Comparison of ENCODE assay signal across 21 mouse cellular contexts in genomic region chr7:34699888-34700287, GRCm38 (mm10). TPM values are rescaled to one million over a fixed set of nuclear protein-coding genes. Genes with fewer than 3 reads are reported as not detected.
DNase-seq lines count a peak whose midpoint lies in the region; ATAC-seq lines count a peak whose summit lies in the region.
"Had no signal": no experiment of that assay in that cellular context is flagged by ENCODE, and none has a peak within 500 bp of the region (broad histone marks: within the 10 kb centered on the region; RNA-seq: fewer than 3 reads in every experiment).

No protein-coding gene starts in this region.

- H3K4me1 ChIP-seq in neural tube, embryonic 13.5 days (replicated peaks) = peaks cover 34% of the 10 kb centered on the region

- H3K4me2 ChIP-seq in neural tube, embryonic 13.5 days = no peak overlapping the region
- H3K4me2 ChIP-seq: embryonic facial prominence, embryonic 12.5 days; forebrain, embryonic 13.5 days; forebrain, embryonic 15.5 days had no signal

- H3K27ac ChIP-seq in neural tube, embryonic 13.5 days (replicated peaks) = peak overlapping the region; percentile 64
- H3K27ac ChIP-seq: embryonic facial prominence, embryonic 10.5 days; embryonic facial prominence, embryonic 12.5 days; forebrain, embryonic 13.5 days; forebrain, embryonic 15.5 days had no signal

- H3K9me3 ChIP-seq in neural tube, embryonic 13.5 days = no peaks in the 10 kb centered on the region
- H3K9me3 ChIP-seq: embryonic facial prominence, embryonic 10.5 days; embryonic facial prominence, embryonic 12.5 days; forebrain, embryonic 13.5 days; forebrain, embryonic 15.5 days had no signal

- DNase-seq in frontal cortex, adult 2 months (ENCODE audit: extremely low spot score in 1 of 2, low spot score in 1 of 2) = no peak
- no peak for DNase-seq in neural tube, embryonic 10.5 days (ENCODE audit: extremely low spot score, low spot score)
- DNase-seq: adrenal gland, adult 8-10 months; adrenal gland, postnatal 14 days; adrenal gland, postnatal 36 days; B cell, adult 2 months; cerebellum, adult 11-12 months; cerebellum, adult 2 months; cerebellum, adult 9-10 months; cerebellum, postnatal 25 days; forebrain, postnatal 0 days had no signal

- no peak overlapping the region for H3K9ac ChIP-seq in neural tube, embryonic 13.5 days
- H3K9ac ChIP-seq: embryonic facial prominence, embryonic 12.5 days; forebrain, embryonic 13.5 days; forebrain, embryonic 15.5 days; forebrain, postnatal 0 days had no signal

- WGBS in neural tube, embryonic 13.5 days = 71% methylated on average over 3 of the region's 3 CpGs

- peak; percentile 69 for ATAC-seq in frontal cortex, adult (ENCODE audit: low TSS enrichment)
- ATAC-seq in neural tube, embryonic 13.5 days (ENCODE audit: low read depth) = no peak
- no peak for ATAC-seq in granulocyte monocyte progenitor cell, adult 5-6 weeks (replicated peaks; ENCODE audit: poor library complexity, severe bottlenecking)
- ATAC-seq: activated CD4-positive, CD25-positive, alpha-beta regulatory T cell, adult 4 months; CD4-positive, CD25-positive, alpha-beta regulatory T cell, adult 4 months; forebrain, embryonic 13.5 days; forebrain, embryonic 15.5 days; forebrain, postnatal 0 days had no signal

- H3K36me3 ChIP-seq in neural tube, embryonic 13.5 days = no peaks in the 10 kb centered on the region
- H3K36me3 ChIP-seq: embryonic facial prominence, embryonic 10.5 days; embryonic facial prominence, embryonic 12.5 days; forebrain, embryonic 15.5 days had no signal

- no peak overlapping the region for H3K4me3 ChIP-seq in neural tube, embryonic 13.5 days
- H3K4me3 ChIP-seq: embryonic facial prominence, embryonic 10.5 days; embryonic facial prominence, embryonic 12.5 days; forebrain, embryonic 13.5 days; forebrain, embryonic 15.5 days had no signal

- no peaks in the 10 kb centered on the region; the same call in 1 of the 2 replicates for H3K27me3 ChIP-seq in neural tube, embryonic 13.5 days
- H3K27me3 ChIP-seq: embryonic facial prominence, embryonic 12.5 days; forebrain, embryonic 15.5 days had no signal

RNA-seq across cellular contexts. Expression of gene Kctd15, which starts 43.4 kb away (rescaled TPM):
- polyA plus RNA-seq in frontal cortex, adult 2 months (2012; rRNA removed) = 25.0 and 25.4 TPM in 2 replicates
- 38.3 and 39.6 TPM in 2 replicates for polyA plus RNA-seq in neural tube, embryonic 13.5 days (2015; fragmentation: Nextera tagmentation; extraction: Ambion mirVana)
- total RNA-seq in granulocyte monocyte progenitor cell, adult 5-6 weeks (2014; fragmentation: Nextera tagmentation) = 0.85 TPM in 1 of 2 replicates, not detected in the other
- total RNA-seq in granulocyte monocyte progenitor cell, adult 5-6 weeks (2017) = not detected in 2 replicates
- total RNA-seq: MEL had no signal
- polyA plus RNA-seq: activated CD4-positive, CD25-positive, alpha-beta regulatory T cell, adult 4 months; CD4-positive, CD25-positive, alpha-beta regulatory T cell, adult 4 months had no signal
